ENCODE assay signal across 9 mouse cellular contexts in genomic region chr10:118746719-118747395, GRCm38 (mm10).
DNase-seq lines count a peak whose midpoint lies in the region; ATAC-seq and TF ChIP-seq lines count a peak whose summit lies in the region.
"Had no signal": no experiment of that assay in that cellular context is flagged by ENCODE, and none has a peak within 500 bp of the region (broad histone marks: within the 10 kb centered on the region; RNA-seq: fewer than 3 reads in every experiment).

No protein-coding gene starts in this region.

- H3K36me3 ChIP-seq in liver, postnatal 0 days (replicated peaks; ENCODE audit: insufficient read depth, low read length) = no peaks in the 10 kb centered on the region
- no peaks in the 10 kb centered on the region for H3K36me3 ChIP-seq in embryonic facial prominence, embryonic 14.5 days (ENCODE audit: control insufficient read depth, insufficient read depth, low read length)
- no peaks in the 10 kb centered on the region for H3K36me3 ChIP-seq in heart, embryonic 15.5 days

- H3K4me1 ChIP-seq in liver, postnatal 0 days (ENCODE audit: insufficient read depth) = peaks cover 11% of the 10 kb centered on the region; the same call in 1 of the 2 replicates
- H3K4me1 ChIP-seq in embryonic facial prominence, embryonic 14.5 days (ENCODE audit: control insufficient read depth, insufficient read depth, low read length) = no peaks in the 10 kb centered on the region
- peaks cover 19% of the 10 kb centered on the region for H3K4me1 ChIP-seq in heart, embryonic 15.5 days (replicated peaks)

- peak; percentile 12 for DNase-seq in liver
- no peak for DNase-seq in liver, postnatal 0 days
- DNase-seq in embryonic facial prominence, embryonic 14.5 days (ENCODE audit: low spot score) = peak; percentile 46
- DNase-seq in right cerebral cortex, postnatal 10 days (ENCODE audit: low spot score in 2 of 2) = peak; percentile 27 to 42
- DNase-seq in urinary bladder, adult 2 months (ENCODE audit: low spot score) = no peak
- DNase-seq in urinary bladder, postnatal 36 days (ENCODE audit: low spot score in 2 of 2) = no peak
- no peak for DNase-seq in testis, postnatal 10 days (ENCODE audit: low spot score)

- 54% methylated on average over 4 of the region's 4 CpGs for WGBS in liver, postnatal 0 days (ENCODE audit: insufficient replicate concordance)
- 51% methylated on average over 4 of the region's 4 CpGs for WGBS in embryonic facial prominence, embryonic 14.5 days
- 38% methylated on average over 4 of the region's 4 CpGs for WGBS in heart, embryonic 15.5 days

- H3K27ac ChIP-seq in liver, postnatal 0 days (ENCODE audit: low read depth) = no peak overlapping the region
- H3K27ac ChIP-seq in embryonic facial prominence, embryonic 14.5 days (replicated peaks; ENCODE audit: low read depth, low read length) = no peak overlapping the region
- peak overlapping the region; percentile 96 for H3K27ac ChIP-seq in heart, embryonic 15.5 days

- H3K9me3 ChIP-seq in liver, postnatal 0 days (ENCODE audit: low read length) = no peaks in the 10 kb centered on the region
- H3K9me3 ChIP-seq in embryonic facial prominence, embryonic 14.5 days (ENCODE audit: control insufficient read depth, low read length) = no peaks in the 10 kb centered on the region
- no peaks in the 10 kb centered on the region for H3K9me3 ChIP-seq in heart, embryonic 15.5 days (replicated peaks)

- no peak overlapping the region for H3K4me3 ChIP-seq in liver, postnatal 0 days (ENCODE audit: low read depth, low read length)
- no peak overlapping the region for H3K4me3 ChIP-seq in embryonic facial prominence, embryonic 14.5 days (ENCODE audit: low read depth, low read length)
- no peak overlapping the region for H3K4me3 ChIP-seq in heart, embryonic 15.5 days
- H3K4me3 ChIP-seq: megakaryocyte, embryonic 14.5 days had no signal

- no peak for TF ChIP-seq EP300 in liver, postnatal 0 days (IDR thresholded peaks at IDR 0.05; ENCODE audit: low read depth)

- no peak overlapping the region for H3K9ac ChIP-seq in liver, postnatal 0 days (replicated peaks)
- H3K9ac ChIP-seq in embryonic facial prominence, embryonic 14.5 days (ENCODE audit: low read depth, low read length) = no peak overlapping the region
- no peak overlapping the region for H3K9ac ChIP-seq in heart, embryonic 15.5 days

- no peaks in the 10 kb centered on the region for H3K27me3 ChIP-seq in liver, postnatal 0 days (ENCODE audit: insufficient read depth, low read length)
- H3K27me3 ChIP-seq in embryonic facial prominence, embryonic 14.5 days (replicated peaks; ENCODE audit: control insufficient read depth, insufficient read depth, low read length) = no peaks in the 10 kb centered on the region
- H3K27me3 ChIP-seq in heart, embryonic 15.5 days = no peaks in the 10 kb centered on the region

- no peak overlapping the region for H3K4me2 ChIP-seq in liver, postnatal 0 days (ENCODE audit: low read depth, low read length)
- no peak overlapping the region for H3K4me2 ChIP-seq in embryonic facial prominence, embryonic 14.5 days (ENCODE audit: low read depth, low read length)
- H3K4me2 ChIP-seq in heart, embryonic 15.5 days = 0 out of 2 replicates have a peak overlapping the region, but pooled peaks have one; percentile 16

- ATAC-seq in liver, postnatal 0 days = no peak
- no peak for ATAC-seq in embryonic facial prominence, embryonic 14.5 days (ENCODE audit: low read depth)
- ATAC-seq in heart, embryonic 15.5 days (replicated peaks; ENCODE audit: insufficient number of reproducible peaks, insufficient read depth, low FRiP score, low read depth) = peak; percentile 93

- no peak for TF ChIP-seq CTCF in liver, postnatal 0 days (IDR thresholded peaks at IDR 0.05; ENCODE audit: low read depth)

Comparison
In these comparisons a context has a peak if more than half of its experiments do, and no peak if none do; other contexts are left out.
1. DNase-seq: peak in liver (single experiment), embryonic facial prominence, embryonic 14.5 days (single experiment) and right cerebral cortex, postnatal 10 days (2 of 2); none in liver, postnatal 0 days (single experiment), urinary bladder, adult 2 months (single experiment), urinary bladder, postnatal 36 days (0 of 2) and testis, postnatal 10 days (single experiment).